Mouse (Mus musculus) regulatory T cell (primary cell): Measurements from ENCODE around the gene Kif5c.

Experiments used
- in situ Hi-C: fragments of 300-600 bp; cut with MboI, MseI; formaldehyde crosslinking; loops from one replicate; pipeline ENCODE4 v1.15.1; 2025; ENCODE audit warnings: high pct_unique_total_duplicates

Kif5c gene

GRCm38 (mm10) chr2:49719854-49720253 lies 100.8 kb downstream of the Kif5c start:
- in situ Hi-C loops: loop anchor here (10.0 kb wide), 1 partner anchor 365 kb away; no protein-coding TSS in a partner anchor

- in situ Hi-C loops: loop anchor here (10.0 kb wide), 1 partner anchor 366 kb away; no protein-coding TSS in a partner anchor
Measured at GRCm38 (mm10) chr2:49720343-49720742, 101.2 kb downstream of the Kif5c start.

- in situ Hi-C loops: loop anchor here (10.0 kb wide), 1 partner anchor 368 kb away; no protein-coding TSS in a partner anchor
Measured at GRCm38 (mm10) chr2:49722331-49722730, 103.2 kb downstream of the Kif5c start.

- in situ Hi-C loops: loop anchor here (10.0 kb wide), 1 partner anchor 368 kb away; no protein-coding TSS in a partner anchor
Measured at GRCm38 (mm10) chr2:49722983-49723382, 103.9 kb downstream of the Kif5c start.

GRCm38 (mm10) chr2:49726672-49727071 lies 107.6 kb downstream of the Kif5c start:
- in situ Hi-C loops: loop anchor here (10.0 to 25.0 kb wide), 2 partner anchors 372 to 814 kb away; no protein-coding TSS in a partner anchor

- in situ Hi-C loops: loop anchor here (10.0 to 25.0 kb wide), 2 partner anchors 372 to 815 kb away; no protein-coding TSS in a partner anchor
Measured at GRCm38 (mm10) chr2:49727199-49727598, 108.1 kb downstream of the Kif5c start.

GRCm38 (mm10) chr2:49727686-49728085 lies 108.6 kb downstream of the Kif5c start:
- in situ Hi-C loops: loop anchor here (10.0 to 25.0 kb wide), 2 partner anchors 373 to 815 kb away; no protein-coding TSS in a partner anchor

- in situ Hi-C loops: loop anchor here (10.0 to 25.0 kb wide), 2 partner anchors 374 to 817 kb away; no protein-coding TSS in a partner anchor
Measured at GRCm38 (mm10) chr2:49728896-49729610, 110.0 kb downstream of the Kif5c start.

GRCm38 (mm10) chr2:49729611-49729969 lies 110.5 kb downstream of the Kif5c start:
- in situ Hi-C loops: loop anchor here (10.0 to 25.0 kb wide), 2 partner anchors 375 to 817 kb away; no protein-coding TSS in a partner anchor

GRCm38 (mm10) chr2:49730183-49730582 lies 111.1 kb downstream of the Kif5c start:
- in situ Hi-C loops: loop anchor here (25.0 kb wide), 1 partner anchor 818 kb away; no protein-coding TSS in a partner anchor

GRCm38 (mm10) chr2:49732745-49733655 lies 113.9 kb downstream of the Kif5c start:
- in situ Hi-C loops: loop anchor here (25.0 kb wide), 1 partner anchor 821 kb away; no protein-coding TSS in a partner anchor

GRCm38 (mm10) chr2:49733656-49734008 lies 114.5 kb downstream of the Kif5c start:
- in situ Hi-C loops: loop anchor here (25.0 kb wide), 1 partner anchor 821 kb away; no protein-coding TSS in a partner anchor

- in situ Hi-C loops: loop anchor here (25.0 kb wide), 1 partner anchor 822 kb away; no protein-coding TSS in a partner anchor
Measured at GRCm38 (mm10) chr2:49734013-49734780, 115.1 kb downstream of the Kif5c start.

GRCm38 (mm10) chr2:49735386-49735785 lies 116.3 kb downstream of the Kif5c start:
- in situ Hi-C loops: loop anchor here (25.0 kb wide), 1 partner anchor 823 kb away; no protein-coding TSS in a partner anchor

- in situ Hi-C loops: loop anchor here (25.0 kb wide), 1 partner anchor 827 kb away; no protein-coding TSS in a partner anchor
Measured at GRCm38 (mm10) chr2:49739046-49739445, 119.9 kb downstream of the Kif5c start.

- in situ Hi-C loops: loop anchor here (25.0 kb wide), 1 partner anchor 829 kb away; no protein-coding TSS in a partner anchor
Measured at GRCm38 (mm10) chr2:49741026-49741425, 121.9 kb downstream of the Kif5c start.

- in situ Hi-C loops: loop anchor here (25.0 kb wide), 1 partner anchor 830 kb away; no protein-coding TSS in a partner anchor
Measured at GRCm38 (mm10) chr2:49741895-49742734, 123.0 kb downstream of the Kif5c start.

- in situ Hi-C loops: loop anchor here (25.0 kb wide), 1 partner anchor 831 kb away; no protein-coding TSS in a partner anchor
Measured at GRCm38 (mm10) chr2:49742919-49743318, 123.8 kb downstream of the Kif5c start.

GRCm38 (mm10) chr2:49743775-49744174 lies 124.7 kb downstream of the Kif5c start:
- in situ Hi-C loops: loop anchor here (25.0 kb wide), 1 partner anchor 831 kb away; no protein-coding TSS in a partner anchor
